Mouse (Mus musculus) spleen, postnatal 4 days (tissue): ENCODE results near the gene Rbm48.
"Not testable (repeated sequence)": the region's sequence is repeated elsewhere in the genome, so short reads cannot be mapped to it uniquely, and the experiment has no call there.

Source experiments
- DNase-seq, 2 experiments: peaks; one replicate each; pipeline ENCODE4 v3.0.0; 2022; ENCODE audit warnings: low spot score in 2 of 2

The Rbm48 gene

GRCm38 (mm10) chr5:3596399-3596766, at the start of gene Rbm48:
Rbm48 (minus strand) TSS chr5:3596585.
- peak; percentile 76 to 90 for DNase-seq

GRCm38 (mm10) chr5:3645326-3645725, 48.9 kb upstream of the Rbm48 start:
- peak in 1 of 2 experiments; percentile 46 for DNase-seq

GRCm38 (mm10) chr5:3644621-3645020, 48.2 kb upstream of the Rbm48 start:
- no peak for DNase-seq

- DNase-seq: no peak
These were observed 38.9 kb upstream of the Rbm48 start for GRCm38 (mm10) chr5:3635286-3635685.

GRCm38 (mm10) chr5:3633951-3634350, 37.6 kb upstream of the Rbm48 start:
- DNase-seq: no peak

GRCm38 (mm10) chr5:3633315-3633714, 36.9 kb upstream of the Rbm48 start:
- DNase-seq: no peak

- DNase-seq: no peak
These were observed 35.9 kb upstream of the Rbm48 start for GRCm38 (mm10) chr5:3632285-3632684.

GRCm38 (mm10) chr5:3631512-3632271, 35.3 kb upstream of the Rbm48 start:
- DNase-seq: no peak

- no peak for DNase-seq
These were observed 33.7 kb upstream of the Rbm48 start for GRCm38 (mm10) chr5:3630055-3630454.

- no peak for DNase-seq
These were observed 24.1 kb upstream of the Rbm48 start for GRCm38 (mm10) chr5:3620486-3620885.

- not testable (repeated sequence) for DNase-seq
These were observed 15.4 kb upstream of the Rbm48 start for GRCm38 (mm10) chr5:3611835-3612234.

GRCm38 (mm10) chr5:3609241-3609640, 12.9 kb upstream of the Rbm48 start:
- DNase-seq: no peak

- DNase-seq: no peak
These were observed 10.7 kb upstream of the Rbm48 start for GRCm38 (mm10) chr5:3607114-3607513.

- no peak for DNase-seq
These were observed 4.4 kb upstream of the Rbm48 start for GRCm38 (mm10) chr5:3600790-3601189.

- no peak for DNase-seq
These were observed 3.9 kb upstream of the Rbm48 start for GRCm38 (mm10) chr5:3600298-3600697.

GRCm38 (mm10) chr5:3598766-3599165, 2.4 kb upstream of the Rbm48 start:
- no peak for DNase-seq

GRCm38 (mm10) chr5:3597171-3597570, 786 bp upstream of the Rbm48 start:
- DNase-seq: no peak

- DNase-seq: peak; percentile 93 to 94
These were observed 539 bp downstream of the Rbm48 start, which contains the start of gene Pex1 for GRCm38 (mm10) chr5:3595693-3596398. Pex1 (plus strand) TSS chr5:3596066.

- no peak for DNase-seq
These were observed 17.3 kb downstream of the Rbm48 start for GRCm38 (mm10) chr5:3579066-3579465.

- DNase-seq: no peak
These were observed 18.4 kb downstream of the Rbm48 start for GRCm38 (mm10) chr5:3577939-3578338.

GRCm38 (mm10) chr5:3574825-3575224, 21.6 kb downstream of the Rbm48 start:
- DNase-seq: no peak

- DNase-seq: no peak
These were observed 25.1 kb downstream of the Rbm48 start, which contains the start of gene 1700109H08Rik for GRCm38 (mm10) chr5:3571266-3571665. 1700109H08Rik (plus strand) TSS chr5:3571566.

- DNase-seq: no peak
These were observed 42.2 kb downstream of the Rbm48 start for GRCm38 (mm10) chr5:3554198-3554597.
